Mouse (Mus musculus): ENCODE measurements around the gene Rab34. TPM values are rescaled to one million over a fixed set of nuclear protein-coding genes. Genes with fewer than 3 reads are reported as not detected.

The Rab34 gene
- total RNA-seq, 2 experiments from 2014 or later = 20.5 to 28.0 TPM

DNA sequence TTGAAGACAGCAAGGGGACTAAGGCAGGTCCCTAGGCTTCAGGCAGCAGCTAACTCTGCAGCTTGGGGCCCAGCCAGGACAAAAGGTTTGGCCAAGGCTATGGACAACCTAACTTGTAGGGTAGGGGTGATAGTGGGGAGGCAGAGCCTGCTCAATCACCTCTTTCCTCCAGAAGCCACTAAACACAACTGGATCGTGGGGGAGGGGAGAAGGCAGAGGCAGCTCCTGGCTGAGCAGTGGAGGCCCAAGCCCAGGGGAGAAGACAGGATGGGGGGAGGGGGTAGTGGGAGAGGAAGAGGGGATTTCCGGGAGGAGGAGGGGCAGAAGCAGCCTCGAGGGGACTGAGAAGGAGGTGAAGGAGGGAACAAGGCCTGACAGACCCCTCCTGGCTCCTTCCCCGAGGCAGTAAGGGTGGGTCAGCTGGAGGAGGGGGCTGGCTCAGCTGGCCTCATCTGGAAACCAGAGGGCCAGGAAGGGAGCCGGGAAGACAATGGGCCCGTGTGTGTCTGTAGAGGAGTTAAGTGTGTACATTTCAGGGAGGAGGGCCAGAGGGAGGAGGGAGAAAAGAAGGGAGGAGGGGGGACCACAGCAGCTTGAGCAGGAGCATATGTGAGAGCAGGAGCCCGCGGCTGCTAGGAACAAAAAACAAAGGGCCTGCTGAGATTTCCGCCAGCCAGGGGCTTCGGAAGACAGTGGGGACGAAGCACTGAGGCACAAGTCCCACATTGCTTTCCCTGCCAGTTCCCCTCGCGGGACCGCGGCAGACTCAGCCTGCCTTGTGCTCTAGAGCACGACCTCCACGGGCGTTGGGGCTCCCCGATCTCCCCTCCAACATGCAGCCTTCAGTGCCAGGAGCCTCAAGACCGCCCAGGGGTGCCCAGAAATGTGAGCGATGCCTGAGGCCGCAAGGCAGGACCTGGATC is 24.3 kb upstream of the Rab34 start:
- no peak for DNase-seq (ENCODE audit: low spot score in 2 of 2)
- intact Hi-C loops (cut with DNase I) = no loop called here

GRCm38 (mm10) chr11:78164604-78164923 is 23.7 kb upstream of the Rab34 start:
- DNase-seq (ENCODE audit: low spot score in 2 of 2) = no peak
- intact Hi-C loops (cut with DNase I) = no loop called here

GRCm38 (mm10) chr11:78164924-78165760 is 23.1 kb upstream of the Rab34 start, which contains the start of gene Traf4:
TSS of gene Traf4 (minus strand) at chr11:78165589.
- intact Hi-C loops (cut with DNase I) = no loop called here
- DNase-seq (ENCODE audit: low spot score in 2 of 2) = peak; percentile 66 to 77

GRCm38 (mm10) chr11:78165761-78166109 is 22.5 kb upstream of the Rab34 start:
- intact Hi-C loops (cut with DNase I) = no loop called here
- no peak for DNase-seq (ENCODE audit: low spot score in 2 of 2)

DNA sequence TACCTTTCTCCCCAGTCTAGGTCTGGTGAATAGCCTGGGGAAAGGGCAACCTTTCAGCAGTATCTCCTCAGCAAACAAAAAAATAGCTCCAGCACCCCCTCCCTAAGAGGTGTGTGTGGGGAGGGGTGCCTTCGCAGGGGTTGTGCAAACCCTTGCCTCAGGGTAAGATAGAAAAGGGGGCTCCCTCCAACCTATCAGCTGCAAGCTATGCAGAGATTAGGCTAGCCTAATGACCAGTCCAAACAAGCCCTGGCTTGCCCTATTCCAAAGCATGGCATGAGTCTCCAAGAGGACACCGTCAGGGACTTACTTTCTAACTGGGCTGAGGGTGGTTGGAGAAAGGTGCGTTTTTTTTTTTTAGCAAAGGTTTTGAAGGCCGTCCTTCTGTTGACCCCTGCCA is 22.1 kb upstream of the Rab34 start:
- no peak for DNase-seq (ENCODE audit: low spot score in 2 of 2)
- intact Hi-C loops (cut with DNase I) = no loop called here

DNA sequence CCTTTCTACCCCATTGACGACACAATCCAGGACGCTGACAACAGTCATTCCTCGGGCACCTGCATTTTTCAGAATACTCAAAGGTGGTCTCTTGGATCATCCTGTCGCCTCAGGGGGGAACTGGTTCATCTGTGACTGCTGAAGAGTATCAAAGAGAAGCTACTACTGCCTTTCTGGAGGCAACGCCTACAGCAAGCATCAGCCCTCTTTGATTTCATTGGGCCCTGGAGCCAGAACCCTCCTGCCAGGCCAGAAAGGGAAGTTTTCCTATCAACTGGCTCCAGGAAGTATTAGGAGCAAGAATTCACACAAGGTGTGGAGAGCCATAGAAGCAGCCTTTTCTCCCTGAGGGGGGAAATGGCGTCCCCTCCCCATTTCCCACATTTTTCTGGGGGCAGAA is 21.6 kb upstream of the Rab34 start:
- intact Hi-C loops (cut with DNase I) = no loop called here
- DNase-seq (ENCODE audit: low spot score in 2 of 2) = no peak

GRCm38 (mm10) chr11:78167257-78167959 is 20.8 kb upstream of the Rab34 start:
- intact Hi-C loops (cut with DNase I) = no loop called here
- DNase-seq (ENCODE audit: low spot score in 2 of 2) = no peak

DNA sequence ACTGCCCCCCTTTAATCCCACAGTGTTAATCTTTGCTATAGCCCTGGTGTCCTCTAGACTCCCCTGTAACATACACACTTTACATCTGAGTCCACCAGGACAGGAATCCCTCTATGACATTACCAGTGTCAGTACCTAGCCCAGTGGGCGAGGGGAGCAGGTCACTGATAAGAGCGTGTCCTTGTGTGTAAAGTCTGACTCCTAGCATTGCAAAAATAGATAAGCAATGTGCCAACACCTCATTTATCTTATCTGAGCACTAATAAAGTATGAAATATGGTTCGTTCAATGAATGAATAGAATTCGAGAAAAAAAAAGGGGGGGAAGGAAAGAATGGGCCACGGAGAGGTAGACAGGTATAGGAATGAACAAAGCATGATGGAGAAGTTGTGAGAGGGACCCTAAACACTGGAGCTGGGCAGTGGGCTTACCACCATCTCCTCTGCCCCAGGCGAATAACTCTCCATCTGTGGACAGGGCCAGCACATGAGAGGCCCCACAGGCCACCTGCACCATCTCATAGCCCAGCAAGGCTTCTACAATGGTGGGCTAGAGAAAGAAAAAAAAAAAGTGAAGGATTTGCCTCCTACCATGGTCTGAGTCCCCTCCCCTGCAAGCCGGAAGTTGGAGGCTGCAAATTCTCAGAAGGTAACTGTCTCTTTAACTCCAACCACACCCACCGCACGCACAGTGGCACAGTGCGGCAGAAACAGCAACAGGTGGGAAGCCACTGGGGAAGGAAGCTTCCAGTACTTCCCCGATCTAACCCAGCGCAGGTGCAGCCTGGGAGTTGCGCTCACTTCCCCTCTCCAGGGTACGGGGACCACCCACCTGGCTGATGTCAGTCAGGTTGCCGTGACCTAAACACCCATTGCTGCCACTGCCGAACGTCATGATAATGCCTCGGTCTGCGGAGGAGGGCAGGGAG is 19.4 kb upstream of the Rab34 start:
- intact Hi-C loops (cut with DNase I) = no loop called here

GRCm38 (mm10) chr11:78170306-78170705 is 17.9 kb upstream of the Rab34 start:
- DNase-seq (ENCODE audit: low spot score in 2 of 2) = no peak
- intact Hi-C loops (cut with DNase I) = no loop called here

More for the DNA sequence above, 19.4 kb upstream of the Rab34 start:
- no peak for DNase-seq (ENCODE audit: low spot score in 2 of 2)

GRCm38 (mm10) chr11:78171328-78171727 is 16.9 kb upstream of the Rab34 start:
- no peak for DNase-seq (ENCODE audit: low spot score in 2 of 2)
- intact Hi-C loops (cut with DNase I) = no loop called here

GRCm38 (mm10) chr11:78172034-78172747 is 16.0 kb upstream of the Rab34 start:
- intact Hi-C loops (cut with DNase I) = no loop called here
- DNase-seq (ENCODE audit: low spot score in 2 of 2) = no peak

DNA sequence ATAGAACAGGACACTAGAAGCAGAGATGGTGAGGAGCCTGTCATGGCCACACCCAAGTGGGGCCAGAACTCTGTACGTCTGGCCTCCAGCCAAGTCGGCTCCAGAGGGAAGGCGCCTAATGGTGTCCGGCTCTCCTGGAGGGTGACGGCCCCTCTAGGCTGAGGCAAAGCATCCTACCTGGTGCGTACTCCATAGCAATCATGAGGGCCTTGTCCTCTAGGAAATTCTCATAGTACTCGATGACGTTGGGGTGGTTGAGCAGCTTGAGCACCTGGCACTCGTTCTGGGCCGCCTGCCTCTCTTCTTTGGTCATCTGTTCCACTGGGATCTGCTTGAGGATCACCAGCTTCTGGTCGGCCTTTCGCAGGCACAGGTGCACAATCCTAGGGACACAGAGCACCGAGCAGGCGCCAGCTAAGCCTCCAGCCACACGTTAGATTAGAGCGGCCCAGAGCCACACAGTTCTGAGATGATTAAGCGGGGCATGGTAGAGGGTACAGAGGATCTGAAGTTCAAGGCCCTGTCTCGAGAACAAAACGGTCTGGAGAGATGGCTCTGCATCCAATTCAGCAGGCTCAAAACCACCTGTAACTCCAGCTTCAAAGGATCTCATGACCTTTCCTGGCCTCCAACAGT is 15.4 kb upstream of the Rab34 start:
- no peak for DNase-seq (ENCODE audit: low spot score in 2 of 2)
- intact Hi-C loops (cut with DNase I) = no loop called here

DNA sequence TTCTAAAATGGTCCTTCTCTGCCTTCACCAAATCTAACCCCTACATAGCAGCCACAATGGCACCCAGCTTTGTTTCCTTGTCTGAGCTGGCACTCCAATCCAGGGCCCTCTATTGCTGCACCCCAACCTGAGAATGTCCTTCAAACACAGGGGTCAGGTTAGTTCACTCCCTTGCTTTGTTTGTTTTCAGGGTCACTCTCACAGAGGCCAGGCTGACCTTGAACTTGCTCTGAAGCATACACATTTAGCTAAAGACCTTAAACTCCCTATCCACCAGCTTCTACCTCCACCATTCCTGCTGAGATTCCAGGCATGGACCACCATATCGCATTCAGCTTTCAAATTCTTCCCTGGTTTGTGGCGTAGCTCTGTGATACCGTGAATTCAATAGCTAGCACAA is 13.7 kb upstream of the Rab34 start:
- intact Hi-C loops (cut with DNase I) = no loop called here

DNA sequence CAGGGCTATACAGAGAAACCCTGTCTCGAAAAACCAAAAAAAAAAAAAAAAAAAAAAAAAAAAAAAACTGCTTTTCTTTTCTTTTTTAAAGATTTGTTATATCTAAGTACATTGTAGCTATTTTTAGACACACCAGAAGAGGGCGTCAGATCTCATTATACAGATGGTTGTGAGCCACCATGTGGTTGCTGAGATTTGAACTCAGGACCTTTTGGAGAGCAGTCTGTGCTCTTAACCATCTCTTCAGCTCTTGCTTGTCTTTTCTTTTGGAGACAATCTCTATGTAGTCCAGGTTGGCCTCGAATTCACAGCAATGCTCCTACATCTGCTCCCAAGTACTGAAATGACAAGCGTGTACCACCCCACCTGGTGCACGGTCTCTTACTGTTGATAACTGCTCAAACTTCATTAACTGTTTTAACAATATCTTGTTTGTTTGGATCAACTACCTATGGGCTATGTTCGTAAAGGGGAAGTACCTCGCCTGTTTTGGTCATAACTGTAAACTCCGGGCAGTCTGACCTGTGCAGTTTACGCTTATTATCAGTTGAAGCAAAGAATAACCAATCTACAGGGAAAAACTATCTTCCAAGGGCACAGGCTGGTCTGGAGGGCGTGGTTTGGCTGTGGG is 12.3 kb upstream of the Rab34 start:
- DNase-seq (ENCODE audit: low spot score in 2 of 2) = no peak
- intact Hi-C loops (cut with DNase I) = loop anchor here (5.0 kb wide), 3 partner anchors 114 to 194 kb away; partner anchors contain the start of genes Flot2 and Phf12

More for the DNA sequence above, 13.7 kb upstream of the Rab34 start:
- DNase-seq (ENCODE audit: low spot score in 2 of 2) = no peak

- intact Hi-C loops (cut with DNase I) = loop anchor here (5.0 kb wide), 3 partner anchors 114 to 194 kb away; partner anchors contain the start of genes Flot2 and Phf12
- peak; percentile 80 to 84 for DNase-seq (ENCODE audit: low spot score in 2 of 2)
Measured at GRCm38 (mm10) chr11:78176402-78176862, 11.8 kb upstream of the Rab34 start, which contains the start of the genes Nek8 and Tlcd1. TSS of gene Nek8 (minus strand) at chr11:78176675. TSS of gene Tlcd1 (plus strand) at chr11:78176711.

DNA sequence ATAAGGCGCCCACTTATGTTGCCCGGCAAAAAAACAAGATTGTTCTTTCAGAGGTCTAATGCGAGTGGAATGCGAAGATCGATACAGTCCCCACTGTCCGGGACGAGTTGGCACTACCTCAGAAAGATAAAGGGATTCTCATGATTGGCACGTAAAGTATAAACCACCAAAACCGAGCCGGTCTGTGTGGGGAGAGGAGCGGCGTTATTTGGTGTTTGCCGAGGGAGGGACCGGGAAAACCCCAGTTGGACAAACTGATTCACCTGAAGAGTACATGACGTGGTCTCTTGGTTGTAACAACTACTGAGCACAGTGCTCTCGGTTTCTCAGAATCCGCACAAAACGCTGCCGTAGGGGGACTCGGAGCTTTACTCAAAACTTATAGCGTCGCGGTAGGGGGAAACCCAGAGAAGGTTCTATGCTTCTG is 11.3 kb upstream of the Rab34 start:
- DNase-seq (ENCODE audit: low spot score in 2 of 2) = no peak
- intact Hi-C loops (cut with DNase I) = loop anchor here (5.0 kb wide), 3 partner anchors 115 to 195 kb away; partner anchors contain the start of genes Flot2 and Phf12

DNA sequence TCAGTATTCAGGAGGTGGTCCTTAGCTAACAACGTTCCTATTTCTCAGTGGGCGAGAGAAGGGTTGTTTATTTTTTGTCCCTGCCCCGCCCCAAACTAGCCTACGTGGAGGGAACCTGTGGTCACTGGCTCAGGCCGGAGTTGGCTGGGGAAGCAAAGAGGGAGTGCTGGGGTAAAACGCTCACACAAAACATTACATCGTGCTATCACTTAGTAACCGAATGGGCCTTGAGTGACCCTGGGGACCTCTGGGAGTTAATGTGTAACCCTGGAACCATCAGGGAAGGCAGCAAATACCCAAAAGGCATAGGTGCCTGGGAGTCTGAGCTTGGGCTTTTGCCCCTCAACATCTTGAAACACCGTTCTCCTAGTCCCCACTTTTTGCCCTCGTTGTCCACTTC is 10.8 kb upstream of the Rab34 start:
- no peak for DNase-seq (ENCODE audit: low spot score in 2 of 2)
- intact Hi-C loops (cut with DNase I) = loop anchor here (5.0 kb wide), 3 partner anchors 115 to 195 kb away; partner anchors contain the start of genes Flot2 and Phf12

All from left cerebral cortex, postnatal 36 days (tissue).